Mouse (Mus musculus) cerebellum, adult 2 months (tissue): ENCODE results near the gene Tmem40.

Experiments used
- CTCF ChIP-seq: fragments of 200-500 bp; IDR thresholded peaks from 2 replicates; pipeline ENCODE4 v1.5.1; 2011; ENCODE audit warnings: low read depth, mild to moderate bottlenecking, control low read depth, low read length, moderate library complexity, borderline replicate concordance; ENCODE audit not compliant: insufficient read depth
- POLR2A ChIP-seq: fragments of 200-500 bp; IDR thresholded peaks from 2 replicates; pipeline ENCODE4 v1.6.1; 2011; ENCODE audit warnings: low read length, control low read depth, borderline replicate concordance; ENCODE audit not compliant: insufficient read depth

- TF ChIP-seq CTCF, result no peak
- TF ChIP-seq POLR2A, result no peak
Measured at GRCm38 (mm10) chr6:115711261-115711660, 50.9 kb downstream of the Tmem40 start.
